Mouse (Mus musculus): ENCODE data around the gene Ubl4b.

- TF ChIP-seq POLR2A (IDR thresholded peaks at IDR 0.05; ENCODE audit: low read depth, low read length) = no peak
- no peak for TF ChIP-seq CTCF (IDR thresholded peaks at IDR 0.05; ENCODE audit: extremely low read depth, insufficient read length, insufficient replicate concordance, low read depth, low read length)
Measured at GRCm38 (mm10) chr3:107504542-107504941, 50.3 kb downstream of the Ubl4b start.
